Mouse (Mus musculus) small intestine, adult 2 months (tissue): ENCODE results near the gene Gsto1. TPM values are rescaled to one million over a fixed set of nuclear protein-coding genes. Genes with fewer than 3 reads are reported as not detected.

Experiments used
- H3K27ac ChIP-seq: fragments of 200-500 bp; 2 replicates; pipeline ENCODE4 v1.5.1; 2012; ENCODE audit warnings: low read depth, low read length, control low read depth, inconsistent platforms; ENCODE audit not compliant: insufficient read depth
- H3K27me3 ChIP-seq: fragments of 200-500 bp; 2 replicates; pipeline ENCODE4 v1.6.1; 2012; ENCODE audit warnings: mild to moderate bottlenecking, moderate library complexity, low read length, inconsistent platforms; ENCODE audit not compliant: control insufficient read depth, insufficient read depth
- H3K36me3 ChIP-seq: fragments of 200-500 bp; 2 replicates; pipeline ENCODE4 v1.6.1; 2012; ENCODE audit warnings: mild to moderate bottlenecking, low read length, control low read depth, inconsistent platforms; ENCODE audit not compliant: control insufficient read depth, insufficient read depth
- H3K4me1 ChIP-seq: fragments of 200-500 bp; 2 replicates; pipeline ENCODE4 v1.6.1; 2012; ENCODE audit warnings: low read length, inconsistent platforms, mixed read lengths; ENCODE audit not compliant: control insufficient read depth, insufficient read depth, insufficient read length
- H3K4me3 ChIP-seq: fragments of 200-500 bp; 2 replicates; pipeline ENCODE4 v1.5.1; 2012; ENCODE audit warnings: low read depth, mild to moderate bottlenecking, control low read depth, inconsistent platforms, low read length, moderate library complexity
- CTCF ChIP-seq: fragments of 200-500 bp; IDR thresholded peaks from 2 replicates; pipeline ENCODE4 v1.5.1; 2012; ENCODE audit warnings: low read depth, mild to moderate bottlenecking, control low read depth, inconsistent platforms, low read length, moderate library complexity, mixed read lengths; ENCODE audit not compliant: insufficient replicate concordance, insufficient read length; ENCODE audit errors: extremely low read depth
- POLR2A ChIP-seq: fragments of 200-500 bp; IDR thresholded peaks from 2 replicates; pipeline ENCODE4 v1.6.1; 2012; ENCODE audit warnings: low read depth, mild to moderate bottlenecking, control low read depth, inconsistent platforms, low read length, moderate library complexity
- WGBS: fragments of 180-500 bp; shearing (Covaris S2); methylation state at CpG from one replicate; pipeline ENCODE4 v1.1.7; 2018; 5-methylcytosine and 5-hydroxymethylcytosine counted together
- polyA plus RNA-seq: library from polyadenylated mRNA; depleted of rRNA; stranded (reverse); fragments of >200 nt; gene quantifications from 2 replicates; pipeline ENCODE4 v1.2.3, GENCODE M21; 2012; rRNA removed

Gene Gsto1
- polyA plus RNA-seq, 1 experiment = 242 TPM

- Histone ChIP-seq H3K27ac (no peak overlapping the region), H3K4me1 (peaks cover 8% of the 10 kb centered on the region)
Measured at GRCm38 (mm10) chr19:47910751-47911150, 56.0 kb downstream of the Gsto1 start.

DNA sequence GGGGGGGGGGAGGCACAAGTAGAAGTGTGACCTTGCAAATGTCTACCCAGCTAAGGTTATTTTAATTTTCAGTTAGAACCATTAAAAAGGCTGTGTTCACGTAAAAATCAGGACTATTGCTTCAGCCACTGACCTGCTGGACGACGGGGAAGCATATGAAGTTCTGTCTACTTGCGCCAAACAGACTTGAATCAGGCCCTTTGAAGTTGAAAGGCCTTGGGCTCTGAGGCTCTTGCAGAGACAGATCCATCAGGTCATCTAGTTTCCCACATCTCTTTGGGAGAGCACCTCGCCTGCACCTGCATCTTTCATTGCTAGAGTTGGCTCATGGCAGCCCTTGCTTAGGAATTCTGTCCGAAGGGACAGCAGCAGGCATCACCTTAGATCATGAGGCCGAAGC lies 58.6 kb downstream of the Gsto1 start:
- Histone ChIP-seq H3K36me3 (no peaks in the 10 kb centered on the region), H3K27ac (no peak overlapping the region), H3K4me1 (peaks cover 12% of the 10 kb centered on the region), H3K4me3 (no peak overlapping the region), H3K27me3 (no peaks in the 10 kb centered on the region)
- WGBS = 94% methylated on average over 7 of the region's 7 CpGs
- TF ChIP-seq POLR2A = no peak
- TF ChIP-seq CTCF = no peak

More at GRCm38 (mm10) chr19:47910751-47911150, 56.0 kb downstream of the Gsto1 start:
- no peaks in the 10 kb centered on the region for H3K27me3 ChIP-seq
- WGBS = 73% methylated on average over 4 of the region's 4 CpGs
- TF ChIP-seq CTCF (no peak), POLR2A (no peak)
- H3K4me3 ChIP-seq = no peak overlapping the region
- no peaks in the 10 kb centered on the region for H3K36me3 ChIP-seq

GRCm38 (mm10) chr19:47914191-47914590 lies 59.4 kb downstream of the Gsto1 start:
- 85% methylated on average over 4 of the region's 4 CpGs for WGBS
- Histone ChIP-seq H3K27ac (no peak overlapping the region), H3K27me3 (no peaks in the 10 kb centered on the region), H3K36me3 (no peaks in the 10 kb centered on the region), H3K4me3 (no peak overlapping the region), H3K4me1 (peaks cover 13% of the 10 kb centered on the region)
- TF ChIP-seq POLR2A = no peak
- no peak for TF ChIP-seq CTCF

Other genes starting within 250 kb of the Gsto1 start
- gene Col17a1, start 162.9 kb upstream of the Gsto1 start, polyA plus RNA-seq = 0.18 and 0.35 TPM in 2 replicates
- 8.3 and 15.7 TPM in 2 replicates for gene Sfr1, start 123.3 kb upstream of the Gsto1 start, polyA plus RNA-seq
- 0.14 TPM in 1 of 2 replicates, not detected in the other for gene Gsto2, start 10.6 kb downstream of the Gsto1 start, polyA plus RNA-seq
- gene Cfap43, start 64.3 kb downstream of the Gsto1 start, polyA plus RNA-seq = not detected in 2 replicates
- 2.4 and 3.2 TPM in 2 replicates for gene Itprip, start 64.3 kb downstream of the Gsto1 start, polyA plus RNA-seq
- gene Cfap58, start 82.7 kb downstream of the Gsto1 start, polyA plus RNA-seq = not detected in 2 replicates